Mouse (Mus musculus) testis, adult 2 months (tissue): ENCODE data around the gene Gm43552.

ENCODE experiments used
- CTCF ChIP-seq: fragments of 200-500 bp; IDR thresholded peaks from 2 replicates; pipeline ENCODE4 v1.5.1; 2012; ENCODE audit warnings: low read depth, mild to moderate bottlenecking, inconsistent platforms, low read length, moderate library complexity; ENCODE audit not compliant: control insufficient read depth, insufficient read depth, insufficient replicate concordance
- POLR2A ChIP-seq: fragments of 200-500 bp; IDR thresholded peaks from 2 replicates; pipeline ENCODE4 v1.6.1; 2012; ENCODE audit warnings: low read depth, mild to moderate bottlenecking, inconsistent platforms, low read length, moderate library complexity; ENCODE audit not compliant: control insufficient read depth

GRCm38 (mm10) chr5:65524831-65525230, 32.2 kb upstream of the Gm43552 start:
- TF ChIP-seq CTCF (no peak), POLR2A (no peak)
